Mouse (Mus musculus): ENCODE measurements around the gene Gpsm1.

The Gpsm1 gene

DNA sequence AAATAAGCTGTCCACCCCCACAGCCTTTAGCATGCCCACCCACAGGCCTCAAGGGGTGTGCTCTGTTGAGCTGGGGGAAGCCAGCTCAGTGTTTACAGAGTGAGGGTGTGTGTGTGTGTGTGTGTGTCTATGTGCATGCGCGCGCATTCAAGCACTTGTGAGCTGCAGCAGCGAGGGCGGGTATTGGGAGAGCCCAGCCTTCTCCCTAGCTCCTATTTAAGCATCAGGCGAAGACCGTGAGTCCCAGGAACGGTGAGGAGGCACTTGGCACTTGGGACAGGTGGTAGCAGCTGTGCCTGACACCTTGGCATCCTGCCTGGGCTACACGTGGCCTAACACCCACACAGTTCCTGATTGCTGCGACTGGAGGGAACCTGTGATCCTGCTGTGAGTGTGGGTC, 26.7 kb downstream of the Gpsm1 start:
- no peak for DNase-seq

DNA sequence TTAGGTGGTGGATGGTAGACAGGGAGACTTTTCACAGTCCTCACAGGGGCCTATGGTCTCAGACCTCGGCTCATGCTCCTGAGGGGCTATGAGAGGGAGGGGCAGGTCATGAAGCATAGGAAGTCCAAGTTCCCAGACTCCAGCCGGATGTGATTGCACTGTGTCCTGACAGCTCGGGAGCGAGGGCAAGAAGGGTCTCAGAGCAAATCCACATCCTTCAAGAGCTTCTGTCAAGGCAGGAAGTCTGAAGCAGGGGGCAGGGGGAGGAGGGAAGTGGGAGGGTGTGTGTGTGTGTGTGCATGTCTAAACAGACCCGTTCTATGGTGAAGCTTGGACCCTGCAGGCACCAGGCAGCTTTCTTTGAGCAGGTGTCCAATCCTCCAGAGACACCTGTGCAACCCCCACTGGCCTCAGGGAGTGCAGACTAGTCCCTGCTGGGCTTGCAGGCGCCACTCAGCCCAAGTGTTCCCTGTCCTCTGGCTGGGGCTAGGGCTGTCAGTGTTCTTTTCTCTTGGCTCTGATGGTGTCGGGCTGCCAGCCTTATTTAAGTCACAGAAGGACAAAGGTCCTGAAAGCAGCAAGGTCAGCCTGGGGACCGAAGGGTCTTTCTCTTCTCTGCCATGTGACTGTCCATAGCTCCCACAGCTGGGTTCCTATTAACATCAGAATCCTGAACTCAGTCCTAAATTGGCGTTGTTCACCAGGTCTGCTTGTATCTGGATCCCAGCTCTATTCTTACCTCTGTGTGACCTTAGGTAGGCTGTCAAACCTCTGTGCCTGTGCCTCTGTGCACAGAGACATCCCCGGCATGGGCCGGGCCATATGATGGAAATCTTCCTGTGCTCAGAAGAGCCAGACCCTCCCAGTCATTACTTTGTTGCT, 27.5 kb downstream of the Gpsm1 start:
- peak; percentile 54 for DNase-seq

DNA sequence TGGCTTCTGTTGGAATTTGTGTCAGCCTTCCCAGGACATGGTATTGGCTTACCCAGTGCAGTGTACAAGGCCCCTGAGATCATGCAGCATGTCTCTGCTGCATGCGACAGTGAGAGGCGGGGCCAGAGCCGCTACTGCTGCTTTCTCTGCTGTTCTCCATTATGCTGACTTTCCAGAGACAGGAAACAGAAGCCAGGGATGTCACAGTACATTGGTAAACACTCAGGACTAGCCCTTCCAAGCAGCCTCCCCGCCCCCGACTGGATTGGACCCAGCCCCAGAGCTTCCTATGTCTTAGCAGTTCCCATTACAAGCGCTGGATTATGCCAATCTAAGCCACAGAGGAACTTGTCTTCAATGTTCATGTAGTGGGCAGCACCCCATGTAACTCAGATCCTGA, 32.9 kb downstream of the Gpsm1 start:
- DNase-seq: no peak

DNA sequence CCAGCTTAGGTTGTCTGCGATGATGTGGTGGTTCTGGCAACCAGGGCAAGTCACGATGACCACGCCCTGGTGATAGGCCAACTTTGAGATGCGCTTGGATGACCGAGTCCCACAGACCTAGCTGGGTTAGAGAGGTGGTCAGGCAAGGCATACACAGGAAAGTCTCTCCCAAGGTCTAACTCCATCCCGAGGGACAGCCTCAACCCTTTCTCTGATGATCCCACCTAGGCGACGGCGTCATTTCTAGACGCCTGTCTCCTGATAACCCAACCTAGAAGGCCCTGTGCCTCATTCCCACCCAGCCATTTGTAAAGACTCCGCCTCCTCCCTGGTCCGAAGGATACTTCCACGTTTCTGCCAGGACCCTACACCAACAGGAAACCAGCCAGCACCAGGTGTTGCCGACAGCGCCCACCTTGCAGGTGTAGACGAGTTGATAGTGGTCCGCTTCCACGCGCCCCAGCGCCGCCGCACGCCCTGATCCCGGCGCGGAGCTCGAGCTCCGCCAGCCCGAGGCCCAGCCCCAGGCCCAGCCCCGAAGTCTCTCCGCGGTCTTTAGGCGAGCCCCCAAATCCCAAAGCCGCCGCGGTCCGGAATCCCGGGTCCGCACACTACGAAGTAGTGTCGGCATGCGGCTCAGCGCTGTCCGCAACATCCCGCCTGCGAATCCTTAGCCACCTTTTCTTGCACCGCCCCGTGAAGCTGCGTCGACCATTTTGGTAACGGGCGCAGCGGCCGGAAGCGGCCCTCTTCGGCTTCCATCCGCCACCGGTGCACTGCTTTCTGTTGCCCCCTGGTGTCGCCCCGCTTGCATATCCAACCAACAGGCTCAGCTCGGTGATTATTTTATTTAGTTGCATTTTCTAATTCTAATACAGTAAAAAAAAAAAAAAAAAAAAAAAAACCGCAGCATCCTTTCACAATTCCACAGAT, 36.3 kb downstream of the Gpsm1 start, which contains the start of gene Dnlz:
Dnlz (minus strand) TSS at position 753 of the 933 bp plus-strand sequence.
- DNase-seq: peak; percentile 96

DNA sequence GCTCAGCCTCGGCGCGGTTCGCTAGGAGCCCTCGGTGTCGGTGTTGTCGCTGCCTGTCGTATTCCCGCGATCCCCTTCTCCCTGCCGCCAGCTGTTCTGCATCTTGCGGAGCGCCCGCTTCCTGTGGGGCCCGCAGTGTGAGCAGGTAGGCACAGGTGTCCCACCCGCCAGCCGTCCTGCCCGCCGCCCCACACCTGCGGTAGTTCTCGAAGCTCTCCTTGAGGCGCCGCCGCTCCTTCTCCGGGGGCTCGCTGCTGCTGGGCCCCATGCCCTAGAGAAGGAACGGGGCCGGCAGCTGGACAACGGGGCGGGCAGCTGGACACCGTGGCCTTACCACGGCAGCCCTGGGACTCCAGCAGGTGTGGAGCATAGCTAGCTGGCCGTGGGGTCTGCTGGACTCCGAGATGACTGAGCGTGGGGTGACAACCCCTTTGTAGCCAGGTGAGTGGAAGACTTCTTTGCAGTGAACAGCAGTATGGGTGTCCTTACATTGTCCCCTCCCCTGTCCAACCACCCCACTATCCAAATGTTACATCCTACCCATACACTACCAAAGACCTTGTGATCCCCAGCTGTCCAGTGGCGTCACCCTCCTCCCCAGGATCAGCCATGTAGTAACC, 37.1 kb downstream of the Gpsm1 start:
- DNase-seq: peak; percentile 83

DNA sequence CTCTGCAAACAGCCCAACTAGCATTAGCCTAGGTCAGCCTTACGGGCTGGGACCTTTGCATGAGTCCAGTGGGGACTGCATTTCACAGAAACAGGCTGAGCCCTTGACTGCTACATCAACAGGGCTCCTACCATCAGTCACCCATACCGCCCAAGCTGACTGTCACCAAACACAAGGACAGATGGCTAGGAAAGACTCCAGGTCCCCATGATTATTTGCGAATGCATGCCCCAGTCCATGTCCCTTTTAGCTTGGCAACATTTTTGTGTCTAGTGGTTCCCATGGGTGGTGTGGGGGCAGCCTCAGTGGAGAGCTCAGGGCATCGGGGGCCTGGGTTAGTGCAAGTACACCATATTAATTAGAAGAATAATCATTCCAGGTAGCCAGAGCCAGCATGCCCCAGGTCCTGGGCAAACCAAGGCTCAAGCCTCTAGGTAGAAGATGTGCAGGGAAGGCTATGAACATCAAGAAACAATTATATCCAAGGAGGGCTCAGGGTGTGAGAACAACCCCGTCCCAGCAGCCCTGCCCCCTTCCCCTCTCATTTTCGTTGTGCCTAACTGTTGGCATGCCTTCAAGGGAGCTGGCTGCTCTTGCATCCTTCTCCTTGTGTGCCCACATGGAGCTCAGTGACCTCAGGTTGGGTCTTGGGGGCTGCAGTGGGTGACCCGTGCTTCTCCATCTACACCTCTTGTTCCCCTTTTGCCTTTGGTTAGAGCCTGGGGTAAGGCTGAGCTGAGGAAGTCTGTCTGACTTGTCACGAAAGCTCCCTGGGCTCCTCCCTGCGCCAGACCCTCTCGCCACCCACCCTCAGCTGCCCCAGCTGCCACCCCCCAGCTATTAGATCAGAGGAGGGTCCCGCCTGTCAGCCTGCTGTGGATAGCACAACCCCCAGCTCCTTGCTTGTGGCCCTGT, 38.0 kb downstream of the Gpsm1 start:
- peak; percentile 24 for DNase-seq

DNA sequence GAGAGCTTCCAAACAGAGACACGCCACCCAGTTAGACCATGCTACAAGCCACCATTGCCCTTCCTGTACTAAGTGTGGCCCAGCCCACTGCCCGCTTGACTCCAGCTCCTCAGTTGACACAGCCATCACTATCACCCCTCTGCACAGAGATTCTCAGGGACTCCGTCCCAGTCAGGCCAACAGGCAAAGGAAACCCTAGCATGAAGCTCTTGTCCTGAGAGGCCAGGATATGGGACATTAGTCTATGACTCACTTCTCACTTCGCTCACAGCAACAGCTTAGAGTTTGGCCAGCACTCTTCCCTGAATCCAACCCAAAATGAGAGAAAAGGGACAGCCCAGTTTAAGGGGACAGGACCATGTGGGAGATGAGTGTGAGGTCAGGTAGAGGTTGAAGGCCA, 39.1 kb downstream of the Gpsm1 start:
- DNase-seq: peak; percentile 12

DNA sequence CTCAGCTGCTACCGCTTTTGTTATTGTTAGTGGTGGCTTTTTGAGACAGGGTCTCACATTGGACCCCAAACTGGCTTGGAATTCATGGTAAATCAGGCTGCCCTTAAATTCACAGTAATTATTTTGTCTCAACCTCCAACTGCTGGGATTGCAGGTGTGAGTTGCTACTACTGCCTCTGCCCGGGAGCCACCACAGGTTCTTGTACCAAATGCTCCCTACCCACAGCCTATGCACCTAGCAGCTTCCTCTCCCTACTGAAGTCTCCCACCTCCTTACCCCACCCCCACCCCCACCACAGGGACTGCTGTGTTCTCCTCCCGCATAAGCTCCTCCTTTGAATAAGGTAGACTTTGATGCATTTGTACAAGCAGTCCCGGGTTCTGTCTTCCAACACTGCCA, 40.9 kb downstream of the Gpsm1 start:
- DNase-seq: peak; percentile 52

DNA sequence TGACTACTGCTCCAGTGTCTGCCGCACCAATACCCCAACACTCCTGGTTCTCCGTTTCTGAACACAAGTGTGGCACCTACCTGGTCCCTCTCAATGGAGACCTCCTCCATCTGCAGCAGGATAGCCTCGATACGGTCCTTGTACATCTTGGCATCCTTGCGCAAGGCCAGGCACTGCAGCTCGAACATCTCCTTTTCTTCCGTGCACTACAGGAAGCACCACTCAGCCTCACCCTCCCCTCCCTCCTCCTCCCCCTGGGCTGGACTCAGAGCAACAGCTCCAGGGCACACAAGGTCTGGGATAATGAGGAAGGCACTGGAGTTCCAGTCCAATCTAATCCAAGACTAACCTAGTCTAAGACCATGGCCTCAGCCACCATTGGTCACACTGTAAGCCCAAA, 41.4 kb downstream of the Gpsm1 start:
- peak; percentile 67 for DNase-seq

DNA sequence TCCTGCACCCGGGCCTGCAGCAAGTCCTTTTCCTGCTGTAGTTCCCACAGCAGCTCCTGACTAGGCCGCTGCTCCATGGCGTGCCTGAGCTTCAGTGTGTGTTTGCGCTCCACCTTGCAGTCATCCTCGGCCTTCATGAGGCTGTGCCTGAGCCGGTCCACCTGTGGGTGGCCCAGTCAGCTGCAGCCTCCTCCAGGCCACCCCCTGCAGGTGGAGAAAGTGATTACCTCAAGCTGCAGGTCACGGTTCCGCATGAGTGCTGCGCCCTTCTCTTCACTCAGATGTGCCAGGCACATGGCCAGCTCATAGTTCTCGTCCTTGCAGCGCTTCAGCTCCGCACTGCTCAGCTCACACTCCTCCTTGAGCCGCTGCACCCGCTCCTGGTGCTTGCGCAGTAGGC, 42.2 kb downstream of the Gpsm1 start:
- peak; percentile 46 for DNase-seq

DNA sequence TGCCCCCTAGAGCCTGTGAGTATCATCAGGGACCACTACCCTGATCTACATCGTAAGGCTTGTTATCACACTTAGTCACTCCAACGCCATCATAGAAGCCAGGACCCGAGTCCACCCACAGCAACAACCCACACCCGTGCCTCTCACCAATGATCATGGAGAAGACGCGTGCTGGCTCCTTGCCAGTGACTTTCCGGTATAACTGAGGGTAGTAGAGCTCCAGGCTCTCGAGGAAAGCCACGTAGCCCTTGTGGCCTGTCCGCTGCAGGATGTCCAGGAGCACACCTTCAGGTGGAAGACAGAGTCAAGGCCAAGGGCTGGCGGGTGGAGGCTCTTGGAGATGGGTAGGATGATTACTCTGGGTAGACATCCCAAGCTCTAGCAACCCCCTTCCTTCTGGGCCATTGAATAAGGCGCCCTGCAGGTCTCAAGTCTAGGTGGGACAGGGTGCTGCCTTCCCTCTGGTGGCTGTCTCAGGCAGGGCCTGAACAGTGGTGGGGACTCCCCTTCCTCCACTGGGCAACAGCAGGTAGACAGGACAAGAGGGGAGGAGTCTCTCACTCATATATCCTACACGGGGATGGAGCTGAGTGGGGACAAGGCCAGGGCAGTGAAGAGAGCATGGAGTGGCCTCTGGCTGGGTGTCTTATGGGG, 43.5 kb downstream of the Gpsm1 start:
- peak; percentile 12 for DNase-seq

DNA sequence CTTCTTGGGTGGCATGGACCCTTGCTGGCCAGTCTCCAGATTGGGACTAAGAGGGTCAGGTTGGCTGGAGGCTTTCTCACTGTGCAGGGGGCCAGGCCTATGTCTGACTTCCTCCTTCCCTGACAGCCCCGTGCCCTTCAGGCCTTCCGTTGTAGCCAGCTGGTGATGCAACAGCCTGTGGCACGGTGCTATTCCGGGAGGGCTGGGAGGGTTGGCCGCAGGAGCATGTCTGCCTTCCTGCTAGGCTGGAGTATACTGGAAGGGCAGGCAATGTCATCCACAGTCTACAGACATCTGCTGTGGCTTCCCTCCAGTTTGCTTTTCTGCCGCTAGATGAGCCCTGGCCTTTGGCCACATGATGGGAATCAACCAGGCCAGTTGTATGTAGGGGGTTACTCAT, 44.7 kb downstream of the Gpsm1 start:
- peak; percentile 17 for DNase-seq

DNA sequence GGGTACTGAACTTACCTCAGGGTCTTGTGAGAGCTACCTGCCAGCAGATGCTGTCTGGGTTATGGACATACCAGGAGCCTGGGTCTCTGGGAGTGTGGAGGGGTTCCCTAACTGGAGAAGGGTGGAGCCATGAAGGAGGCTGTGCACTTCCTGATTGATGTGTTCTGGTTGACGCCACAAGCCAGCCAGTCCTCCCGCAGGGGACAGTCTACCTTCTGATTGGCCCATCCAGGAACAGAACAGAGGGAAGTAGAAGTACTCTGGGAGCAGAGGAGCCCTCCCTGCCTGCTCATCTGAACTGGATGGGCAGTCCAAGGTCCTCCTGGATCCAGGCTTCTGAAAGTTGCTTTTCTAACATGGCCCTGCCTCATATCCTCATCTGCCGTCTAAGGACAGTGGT, 45.5 kb downstream of the Gpsm1 start, which contains the start of gene Card9:
Card9 (minus strand) TSS at position 147 of the 400 bp plus-strand sequence.
- DNase-seq: peak; percentile 6

DNA sequence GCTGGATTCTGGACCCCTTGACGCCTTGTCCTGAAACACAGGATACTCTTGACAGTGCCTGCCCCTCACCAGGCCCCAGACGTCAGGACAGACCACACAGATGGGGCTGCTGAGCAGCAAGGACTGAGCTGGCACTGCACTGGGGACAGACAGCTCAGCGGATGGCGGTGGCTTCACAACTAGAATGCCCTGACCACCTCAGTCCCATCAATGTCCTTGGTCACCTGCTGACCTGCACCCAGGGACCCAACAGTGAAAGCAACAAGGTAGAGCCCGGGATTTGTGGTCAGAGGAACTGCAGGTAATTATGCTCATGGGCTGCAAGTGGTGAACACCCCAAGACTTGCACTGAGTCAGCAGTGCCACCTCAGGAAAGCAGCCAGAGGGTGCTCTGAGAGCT, 47.7 kb downstream of the Gpsm1 start:
- DNase-seq: no peak

DNA sequence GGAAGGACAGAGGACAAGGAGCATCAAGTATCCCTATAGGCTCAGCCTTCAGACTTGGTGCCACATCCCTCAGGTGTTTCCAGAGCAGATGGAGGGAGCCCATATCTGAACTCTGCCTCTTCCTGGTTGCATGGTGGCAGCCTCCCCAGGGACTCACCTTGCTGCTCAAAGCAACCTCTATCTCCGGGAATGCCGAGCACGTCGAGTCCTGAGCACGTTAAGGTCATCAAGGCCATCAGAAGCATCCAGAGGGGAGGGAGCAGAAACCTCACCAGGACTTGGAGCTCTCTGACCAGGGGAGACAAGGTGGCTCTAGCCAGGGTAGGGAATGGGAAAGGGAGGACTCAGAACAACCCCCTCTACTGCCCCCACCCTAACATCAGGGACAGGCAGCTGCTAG, 48.2 kb downstream of the Gpsm1 start:
- DNase-seq: no peak

DNA sequence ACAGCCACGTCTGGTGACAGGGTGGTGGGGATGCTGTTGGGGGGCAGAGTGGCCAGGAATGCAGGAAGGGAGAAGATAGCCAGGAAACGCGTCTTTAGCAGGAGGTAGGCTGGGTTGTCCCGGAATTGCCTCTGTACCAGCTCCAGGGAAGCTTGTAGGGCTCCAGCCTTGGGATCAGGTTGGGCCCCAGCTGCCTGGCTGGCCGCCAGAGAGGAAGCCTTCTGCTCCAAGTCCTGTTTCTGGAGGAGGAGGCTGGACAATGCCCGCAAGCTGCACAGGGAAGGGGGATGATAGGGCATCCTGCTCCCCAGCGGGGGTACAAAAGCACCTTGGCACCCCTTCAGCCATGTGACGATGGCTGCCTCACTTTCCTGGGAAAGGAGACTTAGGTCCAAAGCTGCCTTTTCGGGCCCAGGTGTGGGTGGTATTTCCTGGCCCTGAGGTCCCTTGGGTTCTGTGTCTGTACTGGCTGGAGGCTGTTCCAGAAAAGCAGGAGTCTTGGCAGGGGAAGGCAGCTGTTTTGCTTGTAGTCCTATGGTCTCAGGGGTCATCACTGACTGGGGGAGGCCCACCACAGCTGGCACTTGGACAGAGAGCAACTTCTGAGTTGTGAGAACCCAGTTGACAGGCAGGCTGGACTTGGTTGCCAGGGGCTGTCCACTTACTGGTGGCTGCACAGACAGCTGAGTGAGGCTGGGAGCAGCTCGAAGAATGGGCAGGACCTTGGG, 49.6 kb downstream of the Gpsm1 start:
- peak; percentile 9 for DNase-seq

DNA sequence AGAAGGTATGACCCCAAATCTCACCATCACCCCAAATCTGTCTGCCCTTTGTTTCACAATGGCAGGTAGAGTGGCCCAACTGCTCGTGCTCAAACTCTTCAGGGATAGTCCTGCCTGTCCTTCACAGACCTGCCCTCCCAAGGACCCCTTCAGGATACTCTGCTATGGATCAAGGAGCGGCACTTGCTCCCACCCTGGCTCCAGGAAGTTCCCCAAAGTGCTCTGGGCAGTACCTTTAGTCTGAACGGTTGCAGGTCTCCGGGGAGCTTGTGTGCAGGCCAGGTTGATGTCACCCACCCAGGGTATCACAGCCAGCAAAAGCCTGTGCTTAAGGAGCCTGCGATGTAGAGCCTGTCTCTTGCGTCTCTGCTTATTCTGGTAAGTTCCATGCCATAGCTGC, 52.6 kb downstream of the Gpsm1 start:
- DNase-seq: no peak

DNA sequence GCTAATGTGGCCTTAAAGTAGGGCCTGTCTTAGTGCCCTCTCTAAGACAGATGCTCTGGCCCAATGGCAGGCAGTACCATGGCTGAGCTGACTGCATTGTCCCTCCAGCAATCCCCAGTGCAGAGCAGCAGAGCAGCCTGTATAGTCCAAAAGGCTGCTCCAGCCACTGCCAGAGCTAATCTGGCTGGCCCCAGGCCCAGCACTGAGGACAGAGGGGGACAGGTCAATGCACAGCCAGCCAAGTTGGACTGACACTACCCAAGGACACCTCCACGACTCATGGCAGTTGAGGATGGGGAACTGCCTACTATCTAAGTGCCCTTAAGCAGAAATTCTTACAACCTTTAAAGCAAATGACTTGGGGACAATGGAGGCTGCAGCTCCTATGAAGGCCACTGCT, 53.3 kb downstream of the Gpsm1 start:
- no peak for DNase-seq

DNA sequence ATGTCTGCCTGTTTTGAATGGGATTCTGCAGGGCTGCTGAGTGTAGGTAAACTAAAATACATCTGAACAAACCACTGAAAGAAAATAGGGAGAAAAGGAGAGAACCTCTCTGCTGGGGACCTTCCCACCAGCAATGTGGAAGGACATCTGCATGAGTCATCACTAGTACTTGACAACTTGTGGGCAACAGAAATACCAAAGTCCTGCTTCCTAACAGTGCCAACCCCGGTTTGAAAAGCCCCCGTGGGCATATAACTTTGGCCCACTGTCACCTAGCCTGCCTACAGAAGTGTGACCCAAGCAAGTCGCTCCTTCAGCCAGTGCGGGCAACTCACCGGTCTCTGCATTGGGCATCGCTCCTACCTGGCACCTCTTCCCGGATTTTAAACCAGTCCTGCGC, 57.1 kb downstream of the Gpsm1 start:
- DNase-seq: no peak

DNA sequence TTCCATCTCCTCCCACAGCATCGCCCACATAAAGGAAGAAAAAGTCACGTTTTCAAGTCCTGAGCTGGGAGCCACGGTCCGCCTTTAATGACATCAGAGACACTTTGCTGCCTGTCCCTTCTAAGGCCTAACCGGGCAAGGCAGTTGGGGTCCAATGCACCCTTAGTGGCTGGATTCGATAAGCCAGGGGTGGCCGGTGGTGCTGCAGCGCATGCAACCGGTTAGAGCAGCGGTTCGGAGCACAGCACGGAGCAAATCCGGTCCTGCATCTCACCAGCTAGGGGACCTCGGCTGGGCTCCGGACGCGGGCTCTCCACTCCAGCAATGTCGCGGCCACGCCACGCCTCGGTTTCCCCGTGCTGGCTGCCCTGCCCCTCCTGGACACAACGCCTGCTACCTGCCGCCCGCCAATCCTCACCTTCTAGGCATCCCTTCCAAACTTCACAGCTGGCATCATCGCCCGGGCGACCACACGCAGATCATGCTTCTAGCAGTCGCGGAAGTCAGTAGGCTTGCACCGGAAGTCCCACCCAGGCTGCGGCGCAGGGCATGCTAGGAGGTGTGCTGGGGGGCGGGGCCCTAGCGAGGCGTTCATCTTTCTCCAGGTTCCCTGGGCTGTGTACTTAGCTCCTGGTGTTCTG, 64.9 kb downstream of the Gpsm1 start, which contains the start of gene Snapc4:
Snapc4 (minus strand) TSS at position 523 of the 641 bp plus-strand sequence.
- DNase-seq: peak; percentile 91

Data from thymus, postnatal 4 days (tissue).